Mouse (Mus musculus) heart, adult 8-10 months (tissue): ENCODE measurements at regions not wholly inside any gene's neighbourhood (a gene's known extent, or its start where the extent isn't known, plus 50 kb on each side); places are given as distances from the start of the nearest gene placed in this dataset.
A peak's percentile ranks its signal among the peaks of the same experiment; 100 is the strongest.
"Not testable (repeated sequence)": the region's sequence is repeated elsewhere in the genome, so short reads cannot be mapped to it uniquely, and the experiment has no call there.

Experiments
- DNase-seq: peaks from one replicate; pipeline ENCODE4 v3.0.0; 2022; ENCODE audit warnings: low spot score

- peak; percentile 91 for DNase-seq
These were observed 142.9 kb upstream of the Haao start for GRCm38 (mm10) chr17:83990421-83991365.

GRCm38 (mm10) chr17:83988897-83989296, 141.1 kb upstream of the Haao start:
- no peak for DNase-seq

- no peak for DNase-seq
These were observed 140.4 kb upstream of the Haao start for GRCm38 (mm10) chr17:83988165-83988564.

- DNase-seq: no peak
These were observed 139.9 kb upstream of the Haao start for GRCm38 (mm10) chr17:83987683-83988082.

GRCm38 (mm10) chr17:83985916-83986578, 138.3 kb upstream of the Haao start:
- DNase-seq: no peak

GRCm38 (mm10) chr17:83985333-83985790, 137.6 kb upstream of the Haao start:
- peak; percentile 77 for DNase-seq

GRCm38 (mm10) chr17:83983837-83984388, 136.2 kb upstream of the Haao start:
- DNase-seq: no peak

GRCm38 (mm10) chr17:83983070-83983836, 135.5 kb upstream of the Haao start:
- DNase-seq: peak; percentile 92

GRCm38 (mm10) chr17:83982700-83983069, 134.9 kb upstream of the Haao start:
- peak; percentile 64 for DNase-seq

- DNase-seq: no peak
These were observed 131.2 kb upstream of the Haao start for GRCm38 (mm10) chr17:83978858-83979470.

GRCm38 (mm10) chr17:83977725-83978124, 130.0 kb upstream of the Haao start:
- no peak for DNase-seq

GRCm38 (mm10) chr17:83975813-83976212, 128.1 kb upstream of the Haao start:
- DNase-seq: no peak

- DNase-seq: peak; percentile 80
These were observed 125.9 kb upstream of the Haao start for GRCm38 (mm10) chr17:83973461-83974350.

GRCm38 (mm10) chr17:83972874-83973273, 125.1 kb upstream of the Haao start:
- no peak for DNase-seq

GRCm38 (mm10) chr17:83972470-83972869, 124.7 kb upstream of the Haao start:
- no peak for DNase-seq

GRCm38 (mm10) chr17:83972026-83972425, 124.3 kb upstream of the Haao start:
- no peak for DNase-seq

GRCm38 (mm10) chr17:83969407-83969826, 121.7 kb upstream of the Haao start:
- DNase-seq: no peak

- DNase-seq: not testable (repeated sequence)
These were observed 120.4 kb upstream of the Haao start for GRCm38 (mm10) chr17:83968124-83968523.

GRCm38 (mm10) chr17:83967007-83967406, 119.2 kb upstream of the Haao start:
- DNase-seq: no peak
